8 mouse cellular contexts compared by ENCODE assay signal in genomic region chr15:83740676-83741422, GRCm38 (mm10). TPM values are rescaled to one million over a fixed set of nuclear protein-coding genes. Genes with fewer than 3 reads are reported as not detected.
A peak's percentile ranks its signal among the peaks of the same experiment; 100 is the strongest.
DNase-seq lines count a peak whose midpoint lies in the region; ATAC-seq and TF ChIP-seq lines count a peak whose summit lies in the region.

No protein-coding gene starts in this region.

- WGBS in forebrain, embryonic 11.5 days = 22% methylated on average over 21 of the region's 21 CpGs
- 21% methylated on average over 21 of the region's 21 CpGs for WGBS in forebrain, embryonic 15.5 days
- 29% methylated on average over 21 of the region's 21 CpGs for WGBS in heart, postnatal 0 days

- no peaks in the 10 kb centered on the region; the same call in 1 of the 2 replicates for H3K27me3 ChIP-seq in forebrain, embryonic 11.5 days (ENCODE audit: control insufficient read depth, insufficient read depth, low read length)
- H3K27me3 ChIP-seq in forebrain, embryonic 15.5 days = no peaks in the 10 kb centered on the region
- H3K27me3 ChIP-seq in heart, postnatal 0 days (ENCODE audit: control insufficient read depth, insufficient read depth, low read length) = no peaks in the 10 kb centered on the region

- no peaks in the 10 kb centered on the region for H3K9me3 ChIP-seq in forebrain, embryonic 11.5 days (ENCODE audit: control insufficient read depth, low read length)
- H3K9me3 ChIP-seq in forebrain, embryonic 15.5 days = no peaks in the 10 kb centered on the region
- no peaks in the 10 kb centered on the region for H3K9me3 ChIP-seq in heart, postnatal 0 days (replicated peaks; ENCODE audit: control insufficient read depth, low read length)

- H3K27ac ChIP-seq in forebrain, embryonic 11.5 days (ENCODE audit: low read depth, low read length) = no peak overlapping the region
- H3K27ac ChIP-seq in forebrain, embryonic 15.5 days (replicated peaks) = no peak overlapping the region
- 0 out of 2 replicates have a peak overlapping the region, but pooled peaks have one; percentile 17 for H3K27ac ChIP-seq in heart, postnatal 0 days (ENCODE audit: low read depth)

- TF ChIP-seq EP300 in heart, postnatal 0 days (IDR thresholded peaks at IDR 0.05; ENCODE audit: low read depth) = no peak

- DNase-seq in forebrain, embryonic 11.5 days (ENCODE audit: low spot score) = no peak
- peak; percentile 58 for DNase-seq in brain, embryonic 14.5 days (ENCODE audit: low read depth)
- peak; percentile 38 for DNase-seq in heart, postnatal 0 days (ENCODE audit: low spot score)
- DNase-seq in lung, postnatal 14 days = peak; percentile 53
- no peak for DNase-seq in cerebellum, postnatal 25 days
- DNase-seq in spleen, postnatal 10 days (ENCODE audit: low spot score in 2 of 2) = no peak

- ATAC-seq in forebrain, embryonic 11.5 days (replicated peaks; ENCODE audit: low FRiP score) = no peak
- ATAC-seq in forebrain, embryonic 15.5 days (replicated peaks) = no peak
- ATAC-seq in heart, postnatal 0 days (ENCODE audit: insufficient read depth, low read depth) = no peak
- ATAC-seq in megakaryocyte, adult 5-6 weeks (ENCODE audit: poor library complexity, severe bottlenecking) = no peak

- H3K36me3 ChIP-seq in forebrain, embryonic 11.5 days (ENCODE audit: control insufficient read depth, insufficient read depth, low read length) = no peaks in the 10 kb centered on the region
- no peaks in the 10 kb centered on the region for H3K36me3 ChIP-seq in forebrain, embryonic 15.5 days
- H3K36me3 ChIP-seq in heart, postnatal 0 days (replicated peaks; ENCODE audit: control insufficient read depth, insufficient read depth, low read length) = no peaks in the 10 kb centered on the region

- peaks cover 9% of the 10 kb centered on the region; the same call in 1 of the 2 replicates for H3K4me1 ChIP-seq in forebrain, embryonic 11.5 days (replicated peaks; ENCODE audit: control insufficient read depth, insufficient read depth, low read length)
- peaks cover 12% of the 10 kb centered on the region for H3K4me1 ChIP-seq in forebrain, embryonic 15.5 days
- peaks cover 5% of the 10 kb centered on the region; the same call in 1 of the 2 replicates for H3K4me1 ChIP-seq in heart, postnatal 0 days (ENCODE audit: control insufficient read depth, insufficient read depth)

- no peak for TF ChIP-seq POLR2A in brain, embryonic 14.5 days (IDR thresholded peaks at IDR 0.05; ENCODE audit: borderline replicate concordance, extremely low read depth, insufficient read depth, insufficient read length, poor library complexity, severe bottlenecking)

- no peak overlapping the region for H3K4me3 ChIP-seq in forebrain, embryonic 11.5 days (ENCODE audit: low read depth, low read length)
- H3K4me3 ChIP-seq in forebrain, embryonic 15.5 days = no peak overlapping the region
- no peak overlapping the region for H3K4me3 ChIP-seq in heart, postnatal 0 days (ENCODE audit: low read depth, low read length)

- H3K9ac ChIP-seq in forebrain, embryonic 11.5 days (ENCODE audit: low read length) = peak overlapping the region; percentile 20; the same call in 1 of the 2 replicates
- no peak overlapping the region for H3K9ac ChIP-seq in forebrain, embryonic 15.5 days (replicated peaks)
- H3K9ac ChIP-seq in heart, postnatal 0 days (replicated peaks; ENCODE audit: low read depth, low read length) = no peak overlapping the region

- no peak overlapping the region for H3K4me2 ChIP-seq in forebrain, embryonic 11.5 days (ENCODE audit: low read depth, low read length, severe bottlenecking)
- no peak overlapping the region for H3K4me2 ChIP-seq in forebrain, embryonic 15.5 days (replicated peaks)
- no peak overlapping the region for H3K4me2 ChIP-seq in heart, postnatal 0 days (ENCODE audit: low read depth, low read length)

- no peak for TF ChIP-seq CTCF in brain, embryonic 14.5 days (IDR thresholded peaks at IDR 0.05; ENCODE audit: borderline replicate concordance, extremely low read depth, insufficient read depth, insufficient read length)
- no peak for TF ChIP-seq CTCF in heart, postnatal 0 days (IDR thresholded peaks at IDR 0.05; ENCODE audit: low read depth)

RNA-seq across cellular contexts. Expression of gene Scube1, which starts 16.0 kb away (rescaled TPM):
- 33.9 and 38.0 TPM in 2 replicates for polyA plus RNA-seq in forebrain, embryonic 11.5 days (2014; fragmentation: Nextera tagmentation; extraction: Ambion mirVana)
- 17.9 and 20.9 TPM in 2 replicates for polyA plus RNA-seq in forebrain, embryonic 15.5 days (2015; fragmentation: Nextera tagmentation; extraction: Ambion mirVana)
- 15.1 and 24.7 TPM in 2 replicates for polyA plus RNA-seq in brain, embryonic 14.5 days (2012; rRNA removed)
- 1.3 and 4.3 TPM in 2 replicates for total RNA-seq in heart, postnatal 0 days (2014; rRNA removed; ENCODE audit: low replicate concordance)
- 1.6 and 1.9 TPM in 2 replicates for polyA plus RNA-seq in heart, postnatal 0 days (2015; fragmentation: Nextera tagmentation; extraction: Ambion mirVana)
- total RNA-seq in megakaryocyte, adult 5-6 weeks (2015) = not detected in 2 replicates
- not detected in 2 replicates for total RNA-seq in megakaryocyte, adult 5-6 weeks (2017)

RNA-seq across cellular contexts. Expression of gene Mpped1, which starts 38.4 kb away (rescaled TPM):
- 39.2 and 40.6 TPM in 2 replicates for polyA plus RNA-seq in forebrain, embryonic 11.5 days (2014; fragmentation: Nextera tagmentation; extraction: Ambion mirVana)
- 323 and 347 TPM in 2 replicates for polyA plus RNA-seq in forebrain, embryonic 15.5 days (2015; fragmentation: Nextera tagmentation; extraction: Ambion mirVana)
- polyA plus RNA-seq in brain, embryonic 14.5 days (2012; rRNA removed) = 51.5 and 124 TPM in 2 replicates
- not detected in 2 replicates for total RNA-seq in heart, postnatal 0 days (2014; rRNA removed; ENCODE audit: low replicate concordance)
- not detected in 2 replicates for polyA plus RNA-seq in heart, postnatal 0 days (2015; fragmentation: Nextera tagmentation; extraction: Ambion mirVana)
- total RNA-seq in megakaryocyte, adult 5-6 weeks (2015) = not detected in 2 replicates
- total RNA-seq in megakaryocyte, adult 5-6 weeks (2017) = not detected in 2 replicates

Comparison
In these comparisons a context has a peak if more than half of its experiments do, and no peak if none do; other contexts are left out.
1. DNase-seq: peak in brain, embryonic 14.5 days (single experiment), heart, postnatal 0 days (single experiment) and lung, postnatal 14 days (single experiment); none in forebrain, embryonic 11.5 days (single experiment), cerebellum, postnatal 25 days (0 of 2) and spleen, postnatal 10 days (0 of 2).
2. RNA of gene Mpped1, which starts 38.4 kb away (polyA plus RNA-seq): 323 to 347 TPM in forebrain, embryonic 15.5 days, 51.5 to 124 TPM in brain, embryonic 14.5 days and 39.2 to 40.6 TPM in forebrain, embryonic 11.5 days; not detected in heart, postnatal 0 days; every median in the first group is over 10 times any median in the second.